Mouse (Mus musculus): ENCODE measurements around the gene Rasgef1c.

Rasgef1c gene

DNA sequence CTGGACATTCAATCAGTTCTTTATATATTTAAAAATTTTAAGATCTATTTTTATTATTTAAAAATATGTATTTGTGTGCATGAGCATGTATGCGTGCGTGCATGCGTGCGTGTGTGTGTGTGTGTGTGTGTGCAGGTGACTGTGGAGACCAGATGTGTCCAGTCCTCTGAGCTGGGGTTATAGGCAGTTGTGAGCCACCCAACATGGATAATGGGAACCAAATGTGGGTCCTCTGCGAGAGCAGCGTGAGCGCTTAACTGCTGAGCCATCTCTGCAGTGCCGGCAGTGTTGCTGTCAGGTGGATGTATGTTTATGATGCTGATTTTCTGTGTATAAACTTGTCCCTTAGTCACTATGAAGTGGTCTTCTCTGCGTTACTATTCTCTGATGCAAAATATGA, 21.9 kb downstream of the Rasgef1c start:
- in situ Hi-C loops (cut with MboI, MseI) = loop anchor here (5.0 kb wide), 1 partner anchor 39 kb away; no protein-coding TSS in a partner anchor

DNA sequence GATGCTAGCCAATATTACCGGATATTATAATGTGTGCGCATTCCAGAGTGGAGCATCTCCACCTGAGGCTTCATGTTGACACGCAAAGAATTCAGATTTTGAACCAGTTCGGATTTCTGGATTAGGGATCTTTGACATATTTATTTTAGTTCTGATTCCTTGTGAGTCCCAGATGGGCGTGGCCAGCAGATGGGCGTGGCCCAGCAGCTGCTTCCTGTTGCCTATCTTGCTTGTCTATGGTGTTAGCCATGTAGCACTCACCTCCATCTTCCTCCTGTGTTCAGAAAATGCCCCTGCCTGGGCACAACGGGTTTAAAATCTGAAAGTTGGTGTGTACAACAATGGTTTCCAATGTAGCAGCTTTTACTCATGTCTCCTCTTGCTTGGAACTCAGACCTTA, 24.5 kb downstream of the Rasgef1c start:
- in situ Hi-C loops (cut with MboI, MseI) = no loop called here

DNA sequence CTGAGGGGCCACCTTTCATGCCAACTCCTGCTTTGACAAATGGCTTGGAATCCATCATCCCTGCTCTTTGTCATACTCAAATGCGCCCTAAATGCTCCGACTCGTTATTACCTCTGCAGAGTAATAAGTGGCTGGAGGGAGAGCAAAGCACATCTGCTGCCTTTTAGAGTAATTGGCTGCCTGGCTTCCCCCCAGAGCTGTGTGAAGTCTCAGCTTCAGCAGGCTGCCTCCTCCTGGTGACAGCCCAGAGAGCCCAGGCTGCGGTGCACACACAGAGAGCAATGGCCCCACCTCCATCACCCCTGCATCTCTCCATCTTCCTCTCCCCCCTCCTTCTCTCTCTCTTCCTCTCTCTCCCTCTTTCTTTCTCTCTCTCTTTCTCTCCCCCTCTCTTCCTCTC, 25.5 kb downstream of the Rasgef1c start:
- in situ Hi-C loops (cut with MboI, MseI) = no loop called here

DNA sequence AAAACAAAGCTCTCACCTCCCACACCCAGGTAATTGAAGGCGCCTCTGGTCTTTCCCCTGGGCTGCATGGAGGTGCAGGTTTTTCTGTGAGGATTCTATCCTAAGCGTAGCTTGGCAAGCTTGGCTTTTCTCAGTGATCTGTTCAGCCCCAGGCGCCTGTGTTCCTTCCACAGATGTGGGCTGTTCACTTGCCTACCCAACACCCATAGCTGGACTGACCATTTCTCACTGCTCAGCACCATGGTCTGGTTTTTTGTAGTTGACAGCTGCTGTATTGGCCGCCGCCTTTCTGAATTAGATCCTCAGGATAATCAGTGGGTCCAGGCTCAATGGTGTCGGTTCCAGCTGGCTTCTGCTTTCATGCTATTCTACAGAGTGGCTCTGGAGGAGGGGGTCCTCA, 26.0 kb downstream of the Rasgef1c start:
- in situ Hi-C loops (cut with MboI, MseI) = no loop called here

DNA sequence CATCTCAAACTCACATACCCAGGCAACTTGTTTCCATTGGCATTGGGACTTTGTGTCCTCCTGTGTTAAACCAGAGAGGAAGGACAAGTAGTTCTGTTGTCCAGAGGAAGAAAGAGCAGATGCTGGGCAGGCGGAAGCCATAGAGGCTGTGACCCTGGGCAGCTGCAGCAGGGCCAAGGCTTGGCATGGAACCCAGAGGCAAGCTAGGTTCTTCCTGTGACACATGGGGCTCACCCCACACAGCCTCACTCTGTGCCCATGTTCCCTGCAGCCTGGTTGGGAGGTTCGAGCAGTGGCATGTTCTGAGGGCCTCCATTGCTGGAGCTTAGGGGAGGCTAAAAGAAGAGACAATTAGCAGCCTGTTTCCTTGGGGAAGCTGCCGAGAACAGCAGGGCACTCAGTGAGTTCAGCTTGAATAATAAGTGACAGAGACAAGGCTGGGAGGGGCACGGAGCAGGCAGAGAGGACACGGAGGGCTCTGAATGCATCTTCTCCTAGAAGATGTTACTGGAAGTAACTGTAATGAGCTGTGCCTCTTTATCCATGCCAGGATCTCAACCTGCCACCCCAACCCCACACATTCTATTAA, 29.5 kb downstream of the Rasgef1c start:
- in situ Hi-C loops (cut with MboI, MseI) = no loop called here

DNA sequence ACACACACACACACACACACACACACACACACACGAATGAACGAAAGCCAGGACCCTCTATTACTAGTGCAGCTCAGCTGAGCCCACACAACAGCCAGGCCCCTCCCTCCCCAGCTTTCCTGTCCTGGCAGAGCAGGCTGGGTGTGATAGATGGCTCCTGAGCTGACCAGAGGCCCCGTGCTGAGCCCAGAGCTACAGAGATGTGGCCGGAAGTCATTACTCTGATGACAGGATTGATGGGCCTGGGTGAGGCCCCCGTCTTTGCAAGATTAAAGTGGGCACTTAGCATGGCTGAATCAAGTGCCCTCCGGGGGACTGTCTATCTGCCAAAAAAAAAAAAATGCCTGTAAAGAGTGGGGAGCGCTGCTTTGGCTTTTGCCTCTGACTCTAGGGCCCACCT, 30.2 kb downstream of the Rasgef1c start:
- in situ Hi-C loops (cut with MboI, MseI) = no loop called here

DNA sequence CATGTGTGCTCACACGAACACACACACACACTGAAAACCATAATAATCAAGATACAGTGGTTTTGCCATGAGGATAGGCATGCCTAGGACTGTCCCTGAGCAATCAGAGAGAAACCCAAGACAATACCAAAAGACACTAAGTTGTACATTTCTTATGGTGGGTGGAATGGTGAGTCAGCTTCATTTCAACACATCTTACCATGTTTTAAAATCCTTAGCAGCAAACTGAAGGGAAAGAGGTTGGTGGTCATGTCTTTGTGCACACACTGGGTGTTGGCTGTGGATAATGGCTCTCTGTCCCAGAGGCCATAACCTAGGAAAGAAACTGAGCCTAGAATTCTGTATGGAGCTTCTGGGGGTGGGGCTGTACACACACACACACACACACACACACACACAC, 32.2 kb downstream of the Rasgef1c start:
- in situ Hi-C loops (cut with MboI, MseI) = no loop called here

DNA sequence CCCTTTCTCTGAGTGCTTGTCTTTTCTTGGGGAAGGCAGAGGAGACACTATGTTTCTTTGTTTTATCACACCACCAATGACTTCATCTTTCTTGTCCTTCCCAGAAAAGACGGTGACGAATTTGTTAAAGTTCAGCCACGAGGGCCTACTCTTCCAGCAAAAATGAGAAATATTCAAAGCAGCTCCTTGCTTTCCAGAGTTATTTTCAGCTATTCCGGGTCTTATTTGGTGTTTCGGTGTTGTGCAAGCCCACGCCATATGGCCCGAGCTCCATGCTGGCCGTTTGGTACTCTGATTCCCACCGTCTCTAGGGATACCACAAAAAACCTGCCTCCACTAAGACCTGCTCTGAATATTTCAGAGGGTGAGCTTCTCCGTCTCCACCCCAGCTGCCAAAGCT, 32.7 kb downstream of the Rasgef1c start:
- in situ Hi-C loops (cut with MboI, MseI) = no loop called here

DNA sequence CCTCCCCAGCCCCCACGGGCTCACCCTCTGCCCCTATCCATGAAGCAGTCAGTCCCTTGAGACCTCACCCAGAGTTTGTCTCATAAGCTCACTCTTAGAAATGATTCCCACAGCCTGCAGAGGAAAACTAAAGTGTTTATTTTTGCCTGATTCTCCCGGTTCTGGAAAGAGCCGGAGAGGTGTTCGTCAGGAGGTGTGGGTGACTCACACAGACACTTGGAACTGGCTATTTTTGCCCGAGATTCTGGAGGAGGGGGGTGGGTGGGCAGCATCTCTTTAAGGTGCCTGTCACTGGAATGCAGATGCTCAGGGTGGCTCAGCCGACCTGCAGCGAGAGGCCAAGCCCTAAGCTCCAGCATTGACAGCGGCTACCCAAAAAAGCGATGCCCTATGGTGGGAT, 34.8 kb downstream of the Rasgef1c start:
- in situ Hi-C loops (cut with MboI, MseI) = no loop called here

DNA sequence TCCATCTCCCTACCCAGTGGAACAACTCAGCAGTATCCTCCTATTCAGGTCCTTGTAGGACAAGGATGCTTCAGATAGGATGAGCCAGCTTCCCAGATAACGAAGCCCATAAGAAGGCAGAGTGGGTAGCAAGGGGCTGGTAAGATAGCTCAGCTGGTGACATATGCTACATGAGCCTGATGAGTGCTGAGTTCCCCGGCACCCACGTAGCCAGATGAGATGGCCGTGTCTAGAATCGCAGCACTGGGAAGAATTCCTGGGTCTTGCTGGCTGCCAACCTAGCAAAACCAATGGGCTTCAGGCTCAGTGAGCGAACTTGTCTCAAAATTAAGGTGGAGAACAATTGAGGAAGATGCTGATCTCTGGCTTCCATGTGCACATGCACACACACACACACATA, 36.1 kb downstream of the Rasgef1c start:
- in situ Hi-C loops (cut with MboI, MseI) = no loop called here

DNA sequence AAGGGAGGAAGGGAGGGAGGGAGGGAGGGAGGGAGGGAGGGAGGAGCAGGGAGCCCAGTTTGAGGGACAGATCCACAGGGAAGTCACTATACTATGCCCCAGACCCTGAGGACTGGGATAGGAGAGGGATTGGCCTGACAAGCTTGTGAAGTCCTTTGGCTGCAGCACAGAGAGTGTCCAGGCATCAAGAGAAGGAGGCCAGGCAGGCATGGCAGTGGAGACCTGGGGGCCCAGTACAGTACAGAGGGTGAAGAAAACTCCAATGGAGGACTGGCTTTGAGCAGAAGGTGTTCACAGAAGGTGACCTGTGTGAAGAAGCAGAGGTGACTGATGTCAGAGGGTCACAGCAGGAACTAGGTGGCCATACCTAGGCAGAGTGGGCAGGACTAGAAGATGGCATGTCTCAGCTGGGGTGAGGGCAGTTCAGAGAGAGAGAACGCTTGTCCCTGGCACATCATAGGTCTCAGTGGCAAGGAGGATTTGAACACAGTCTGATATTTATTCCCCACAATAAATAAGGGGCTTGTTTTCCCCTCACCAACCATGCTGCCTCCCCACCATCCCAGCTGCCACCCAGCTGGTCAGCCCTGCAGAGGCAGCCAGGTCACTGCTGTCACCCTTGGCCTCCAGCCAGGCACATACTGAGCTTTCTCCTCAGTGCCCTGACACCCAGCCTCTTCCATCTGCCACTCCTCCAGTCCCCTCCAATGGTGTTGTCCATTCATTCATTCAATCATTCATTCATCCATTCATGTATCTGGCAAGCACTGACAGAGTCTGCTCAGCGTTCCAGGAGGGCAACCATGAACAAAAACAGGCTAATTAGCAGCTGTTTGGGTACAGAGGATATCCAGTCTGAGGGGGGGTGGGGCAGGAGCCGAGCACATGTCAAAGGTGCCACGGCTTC, 36.9 kb downstream of the Rasgef1c start:
- in situ Hi-C loops (cut with MboI, MseI) = no loop called here

DNA sequence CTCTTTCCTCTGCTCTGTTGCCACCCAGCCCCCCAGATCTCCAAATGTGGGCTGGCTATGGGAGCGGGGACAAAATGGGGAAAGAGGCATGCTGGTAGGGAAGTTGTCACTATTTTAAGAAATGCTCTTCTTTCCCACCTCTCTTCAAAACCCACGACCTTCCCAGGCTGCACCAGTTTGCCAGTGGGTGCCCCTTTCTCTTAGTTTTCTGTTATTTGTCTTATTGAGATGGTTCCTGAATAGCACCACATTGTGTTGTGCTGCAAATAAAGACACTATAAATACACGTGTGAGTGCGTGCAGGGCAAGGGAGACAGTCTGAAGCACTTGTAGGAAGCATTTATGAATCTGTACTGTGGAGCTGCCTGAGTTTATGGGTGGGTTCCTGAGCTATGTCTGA, 41.2 kb downstream of the Rasgef1c start:
- in situ Hi-C loops (cut with MboI, MseI) = no loop called here

DNA sequence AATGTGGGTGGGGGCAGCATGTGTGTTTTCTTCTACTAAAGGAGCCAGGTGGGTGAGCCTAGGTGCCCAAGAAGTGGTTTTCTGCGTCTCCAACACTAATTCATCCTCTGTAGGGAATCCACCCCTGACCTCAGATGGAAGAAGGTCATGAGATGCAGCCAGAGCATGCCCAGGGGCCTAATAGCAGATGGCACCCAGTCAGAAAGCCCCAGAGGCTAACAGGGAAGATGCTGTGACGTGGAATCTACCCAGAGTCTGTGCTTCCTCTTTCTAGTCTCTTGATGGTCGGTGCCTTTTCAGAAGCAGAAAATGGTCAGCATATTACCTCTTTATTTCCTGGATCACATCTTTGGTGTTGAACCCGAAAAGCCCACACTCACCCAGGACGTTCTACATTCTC, 42.3 kb downstream of the Rasgef1c start:
- in situ Hi-C loops (cut with MboI, MseI) = no loop called here

DNA sequence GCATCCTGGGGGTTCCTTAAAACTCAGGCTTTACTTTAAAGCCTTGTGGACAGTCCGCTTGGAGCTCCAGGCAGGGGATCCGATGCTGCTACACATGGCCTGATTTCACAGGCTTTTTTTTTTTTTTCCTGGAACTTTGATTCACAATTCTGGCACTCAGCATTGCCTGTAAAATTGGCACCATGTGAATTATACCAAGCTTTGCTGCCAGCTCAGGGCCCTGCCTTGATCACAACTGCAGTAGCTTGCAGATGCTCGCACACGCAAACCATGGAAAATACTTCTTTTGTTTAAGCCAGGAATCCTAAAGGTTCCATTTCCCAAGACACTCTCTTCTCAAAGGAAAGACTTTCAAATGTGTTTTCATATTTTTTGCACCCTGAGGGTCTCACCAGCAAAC, 44.1 kb downstream of the Rasgef1c start:
- in situ Hi-C loops (cut with MboI, MseI) = no loop called here

DNA sequence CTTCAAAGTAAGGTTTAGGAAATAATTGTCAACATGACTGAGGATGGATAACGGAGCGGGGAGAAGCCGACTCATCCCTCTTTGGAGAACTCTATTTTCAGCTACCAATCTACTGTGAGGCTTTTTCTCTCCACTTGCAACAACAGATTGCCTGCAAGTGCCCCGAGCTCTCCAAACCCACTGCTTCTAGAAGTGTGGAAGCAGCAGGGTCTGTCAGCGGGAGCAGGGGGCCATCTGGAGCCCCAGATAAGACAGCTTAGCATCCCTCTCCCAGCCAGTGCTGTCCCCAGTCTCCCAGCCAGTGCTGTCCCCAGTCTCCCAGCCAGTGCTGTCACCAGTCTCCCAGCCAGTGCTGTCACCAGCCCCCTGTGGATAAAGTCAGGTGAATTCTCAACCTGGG, 48.2 kb downstream of the Rasgef1c start:
- in situ Hi-C loops (cut with MboI, MseI) = no loop called here

DNA sequence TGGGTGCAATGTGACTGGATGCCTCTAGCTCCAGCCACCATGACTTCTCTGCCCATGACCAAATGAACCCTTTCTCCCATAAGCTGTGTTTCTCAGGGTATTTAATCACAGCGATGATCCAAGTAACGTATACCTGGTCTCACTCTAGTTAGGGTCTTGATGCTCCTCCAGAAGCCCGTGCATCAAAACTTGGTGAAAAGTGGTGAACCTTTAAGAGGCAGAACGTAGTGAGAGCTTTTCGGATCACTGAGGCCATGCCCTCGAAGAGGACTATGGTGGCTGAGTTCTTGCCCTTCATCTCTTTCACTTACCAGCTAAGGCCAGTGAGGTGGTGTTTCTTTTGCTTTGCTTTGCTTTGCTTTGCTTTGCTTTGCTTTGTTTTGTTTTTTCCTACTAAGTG, 52.0 kb downstream of the Rasgef1c start:
- in situ Hi-C loops (cut with MboI, MseI) = no loop called here

DNA sequence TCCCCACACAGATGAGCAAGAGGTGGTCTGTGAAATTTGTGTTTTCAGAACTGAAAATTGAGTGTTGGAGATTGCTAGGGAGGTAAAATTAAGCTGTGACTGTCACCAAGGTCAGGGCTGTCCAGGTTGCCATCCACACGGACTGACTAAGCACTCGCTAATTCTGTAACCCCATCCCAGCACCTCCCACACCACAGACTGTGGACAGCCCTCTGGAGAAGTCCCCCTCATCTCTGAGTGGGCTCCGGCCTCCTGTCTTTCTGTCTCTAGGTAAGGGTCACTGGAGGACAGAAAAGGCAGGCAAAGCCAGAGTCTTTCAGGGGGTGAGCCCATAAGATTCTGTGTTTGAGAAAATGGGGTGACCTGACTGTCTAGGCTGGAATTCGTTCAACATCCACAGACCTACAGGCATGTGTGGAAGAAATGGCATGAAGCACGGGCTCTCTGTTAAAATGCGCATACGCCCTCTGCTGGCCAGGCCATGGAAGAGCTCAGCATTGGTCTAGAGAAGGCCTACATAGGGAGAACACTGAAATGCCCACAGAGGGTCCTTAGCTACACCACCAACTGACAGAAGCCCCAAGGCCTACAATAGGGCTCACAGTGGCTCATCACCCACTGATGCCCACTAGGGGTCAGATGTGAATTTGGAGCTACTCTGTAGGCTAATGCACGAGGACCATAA, 54.1 kb downstream of the Rasgef1c start:
- in situ Hi-C loops (cut with MboI, MseI) = loop anchor here (5.0 kb wide), 1 partner anchor 63 kb away; no protein-coding TSS in a partner anchor

DNA sequence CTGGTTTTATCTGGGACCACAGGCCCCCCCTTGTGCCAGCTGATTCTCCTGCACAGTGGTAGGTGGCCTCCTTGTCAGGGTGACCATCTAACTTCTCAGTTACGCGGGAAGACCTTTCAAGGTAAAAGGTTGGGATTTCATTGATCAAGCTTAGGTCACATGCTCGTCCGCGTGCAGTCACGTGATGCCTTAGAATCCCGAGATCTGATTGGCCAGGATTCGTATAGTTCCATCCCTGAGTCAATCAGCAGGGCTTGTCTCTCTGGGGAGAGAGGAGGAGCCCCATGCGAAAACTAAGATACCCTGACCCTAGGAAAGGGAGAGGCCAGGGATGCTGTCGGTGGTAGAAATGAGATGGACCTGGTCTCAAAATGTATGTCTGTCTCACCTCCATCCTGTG, 56.4 kb downstream of the Rasgef1c start:
- in situ Hi-C loops (cut with MboI, MseI) = loop anchor here (5.0 kb wide), 1 partner anchor 66 kb away; no protein-coding TSS in a partner anchor

DNA sequence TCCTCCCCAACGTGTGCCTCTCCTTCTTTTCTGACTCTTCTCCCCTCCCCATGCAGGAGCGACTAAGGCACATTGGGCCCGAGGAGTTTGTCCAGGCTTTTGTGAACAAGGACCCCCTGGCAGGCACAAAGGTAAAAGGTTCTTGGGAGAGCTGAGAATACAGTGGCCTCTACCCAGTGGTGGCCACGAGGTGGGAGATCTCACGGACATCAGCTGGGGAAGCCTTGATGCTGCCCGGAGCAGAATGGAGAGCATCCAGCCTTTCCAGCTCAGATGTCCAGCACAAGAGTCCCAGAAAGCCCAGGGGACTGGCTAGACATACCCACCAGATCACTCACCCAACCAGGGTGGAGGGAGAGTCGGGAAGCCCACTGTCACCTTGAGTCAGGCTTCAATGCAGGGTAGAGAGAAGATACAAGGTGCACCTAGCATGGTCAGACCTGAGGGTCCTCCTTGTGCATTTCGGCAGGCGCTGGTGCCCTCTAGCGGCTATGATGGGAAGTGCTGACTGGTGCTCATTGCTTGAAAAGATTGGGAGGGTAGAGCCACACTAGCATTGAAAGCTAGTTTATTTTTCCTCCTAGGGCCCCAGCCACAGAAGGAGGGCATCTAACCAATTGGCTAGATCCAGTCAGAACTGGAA, 59.6 kb downstream of the Rasgef1c start:
- in situ Hi-C loops (cut with MboI, MseI) = loop anchor here (5.0 to 10.0 kb wide), 3 partner anchors 39 to 1114 kb away; no protein-coding TSS in a partner anchor

DNA sequence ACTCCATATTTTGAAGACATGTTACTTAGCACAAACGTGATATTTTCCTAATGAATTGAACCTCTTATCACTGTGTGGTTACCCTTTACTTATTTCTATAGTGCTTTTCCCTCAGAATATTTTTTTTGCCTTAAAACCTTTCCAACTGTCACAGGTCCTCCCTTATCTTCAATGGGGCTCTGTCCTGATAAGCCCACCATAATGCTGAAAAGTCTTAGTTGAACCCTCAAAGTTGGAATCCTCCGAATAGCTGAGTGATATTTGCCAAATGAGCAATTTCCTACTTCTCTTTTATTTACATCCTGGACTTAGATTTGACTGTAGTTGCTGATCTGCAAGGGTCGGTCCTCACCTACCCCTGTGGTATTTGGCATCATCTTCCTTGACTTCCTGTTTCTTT, 63.7 kb downstream of the Rasgef1c start:
- in situ Hi-C loops (cut with MboI, MseI) = loop anchor here (10.0 kb wide), 1 partner anchor 1109 kb away; no protein-coding TSS in a partner anchor

DNA sequence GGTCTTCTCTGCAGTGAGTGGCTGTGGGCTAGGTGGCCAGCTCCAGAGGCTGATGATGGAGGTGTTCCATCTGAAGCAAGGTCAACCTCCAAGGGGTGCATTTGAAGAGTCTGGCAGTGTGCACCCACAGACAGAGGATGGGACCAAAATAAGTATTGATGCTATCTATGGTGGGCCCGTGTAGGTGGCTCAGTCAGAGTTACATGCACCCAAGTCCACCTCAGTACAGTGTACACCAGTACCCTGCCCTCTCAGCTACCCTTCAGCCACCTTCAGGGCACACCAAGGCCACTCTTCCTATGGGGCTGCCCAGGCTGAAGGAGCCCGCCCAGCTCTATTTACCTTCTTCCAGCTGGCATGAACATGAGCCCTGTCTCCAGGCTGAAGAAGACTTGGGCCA, 68.1 kb downstream of the Rasgef1c start:
- in situ Hi-C loops (cut with MboI, MseI) = loop anchor here (10.0 kb wide), 1 partner anchor 1105 kb away; no protein-coding TSS in a partner anchor
